Mouse (Mus musculus) embryo, embryonic 11 days (tissue): ENCODE data around the gene H2-K1.
"Not testable (repeated sequence)": the region's sequence is repeated elsewhere in the genome, so short reads cannot be mapped to it uniquely, and the experiment has no call there.

Source experiments
- DNase-seq: peaks from one replicate; pipeline ENCODE4 v3.0.0-alpha.2; 2015

The H2-K1 gene

GRCm38 (mm10) chr17:33953961-33954565, 46.1 kb downstream of the H2-K1 start:
- no peak for DNase-seq

GRCm38 (mm10) chr17:33953310-33953709, 46.8 kb downstream of the H2-K1 start:
- no peak for DNase-seq

GRCm38 (mm10) chr17:33952879-33953278, 47.3 kb downstream of the H2-K1 start:
- no peak for DNase-seq

- not testable (repeated sequence) for DNase-seq
Observed at GRCm38 (mm10) chr17:33952015-33952414, 48.1 kb downstream of the H2-K1 start.

GRCm38 (mm10) chr17:33951021-33951946, 48.9 kb downstream of the H2-K1 start, which contains the start of gene B3galt4:
Gene B3galt4, minus strand, starts transcription at chr17:33951488.
- peak; percentile 93 for DNase-seq

GRCm38 (mm10) chr17:33950131-33950625, 50.0 kb downstream of the H2-K1 start:
- DNase-seq, result no peak

GRCm38 (mm10) chr17:33948905-33949537, 51.1 kb downstream of the H2-K1 start:
- DNase-seq, result no peak

- DNase-seq, result no peak
Observed at GRCm38 (mm10) chr17:33948090-33948904, 51.9 kb downstream of the H2-K1 start.

- DNase-seq, result no peak
Observed at GRCm38 (mm10) chr17:33947430-33948089, 52.6 kb downstream of the H2-K1 start.
